Mouse (Mus musculus): Measurements from ENCODE around the gene Maco1.

- TF ChIP-seq CTCF (IDR thresholded peaks at IDR 0.05; ENCODE audit: borderline replicate concordance, insufficient read depth, low read length) (no peak), POLR2A (IDR thresholded peaks at IDR 0.05; ENCODE audit: low read depth, low read length) (no peak)
Observed at GRCm38 (mm10) chr4:134791731-134792130, 61.4 kb downstream of the Maco1 start.

Data from embryonic fibroblast, embryonic 13.5 days (primary cell).